Comparison of ENCODE assay signal across 8 mouse cellular contexts in the genomic region with DNA sequence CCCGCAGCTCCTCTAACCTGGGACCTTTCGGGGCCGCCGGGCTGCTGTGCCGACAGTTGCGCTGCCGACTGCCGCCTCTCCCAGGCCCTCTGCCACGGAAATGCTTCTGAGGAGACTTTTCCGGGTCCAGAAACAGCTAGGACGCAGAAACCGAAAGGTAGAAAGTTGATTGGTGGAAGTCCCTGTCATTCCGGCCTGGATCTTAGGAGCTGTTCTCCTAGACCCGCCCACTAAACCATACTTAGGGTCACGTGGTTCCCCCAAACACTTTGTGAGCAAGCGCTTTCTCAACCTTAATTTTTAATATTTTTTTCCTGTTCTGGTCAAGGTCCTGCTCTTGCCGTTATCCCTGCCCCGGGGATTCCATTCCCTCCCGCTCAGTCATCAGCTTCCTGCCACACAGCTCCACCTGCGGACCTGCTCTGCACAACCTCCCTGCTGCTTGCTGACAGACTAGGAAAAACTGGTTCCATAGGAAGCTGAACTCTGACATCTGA. TPM values are rescaled to one million over a fixed set of nuclear protein-coding genes. Genes with fewer than 3 reads are reported as not detected.
DNase-seq lines count a peak whose midpoint lies in the region; ATAC-seq and TF ChIP-seq lines count a peak whose summit lies in the region.
"Not testable (repeated sequence)": the region's sequence is repeated elsewhere in the genome, so short reads cannot be mapped to it uniquely, and the experiment has no call there.

A gene (minus strand): TSS at position 108 of the 497 bp plus-strand sequence.

- peak in 1 of 2 experiments; percentile 31; a peak in 1 of 4 replicates for TF ChIP-seq POLR2A in MEL (IDR thresholded peaks at IDR 0.05; ENCODE audit: control insufficient read depth in 1 of 2, insufficient read depth in 1 of 2, low read depth in 1 of 2, low read length in 2 of 2, poor library complexity in 1 of 2)
- 0 out of 2 replicates have a peak, but pooled peaks have one; percentile 56 for TF ChIP-seq POLR2A in cerebellum, adult 2 months (IDR thresholded peaks at IDR 0.05; ENCODE audit: borderline replicate concordance, insufficient read depth, low read length)

- not testable (repeated sequence) for H3K36me3 ChIP-seq in MEL (ENCODE audit: control insufficient read depth in 1 of 2, insufficient read depth in 2 of 2, low read length in 2 of 2); forebrain, postnatal 0 days (ENCODE audit: insufficient read depth); lung, embryonic 15.5 days

- peak within 1 kb of the TSS; percentile 69 for H3K9ac ChIP-seq in MEL (ENCODE audit: control insufficient read depth, low read depth, low read length, poor library complexity, severe bottlenecking)
- H3K9ac ChIP-seq in forebrain, postnatal 0 days, result peak within 1 kb of the TSS; percentile 72
- peak within 1 kb of the TSS; percentile 66 for H3K9ac ChIP-seq in lung, embryonic 15.5 days

- H3K27me3 ChIP-seq in MEL (ENCODE audit: control insufficient read depth in 1 of 2, insufficient read depth in 2 of 2, low read length in 2 of 2); cerebellum, adult 2 months (ENCODE audit: control insufficient read depth, insufficient read depth, low read length); forebrain, postnatal 0 days (ENCODE audit: insufficient read depth, low read length); lung, embryonic 15.5 days: not testable (repeated sequence)

- H3K27ac ChIP-seq in MEL (ENCODE audit: control insufficient read depth, low read depth, low read length), result peak within 1 kb of the TSS; percentile 46
- H3K27ac ChIP-seq in cerebellum, adult 2 months (ENCODE audit: insufficient read depth, low read length), result peak within 1 kb of the TSS; percentile 90
- H3K27ac ChIP-seq in forebrain, postnatal 0 days (ENCODE audit: low read depth, low read length), result peak within 1 kb of the TSS; percentile 59; the same call in 1 of the 2 replicates
- peak within 1 kb of the TSS; percentile 79 for H3K27ac ChIP-seq in lung, embryonic 15.5 days

- H3K4me3 ChIP-seq in MEL (ENCODE audit: control insufficient read depth in 1 of 2, insufficient read depth in 1 of 2, low read depth in 2 of 2, low read length in 2 of 2), result peak within 1 kb of the TSS; percentile 64 to 100
- peak within 1 kb of the TSS; percentile 87 for H3K4me3 ChIP-seq in cerebellum, adult 2 months (replicated peaks; ENCODE audit: insufficient read depth, low read depth, low read length)
- peak within 1 kb of the TSS; percentile 47 for H3K4me3 ChIP-seq in forebrain, postnatal 0 days (ENCODE audit: low read depth, low read length)
- peak within 1 kb of the TSS; percentile 64 for H3K4me3 ChIP-seq in lung, embryonic 15.5 days

- peak within 1 kb of the TSS; percentile 56 for H3K4me2 ChIP-seq in forebrain, postnatal 0 days (ENCODE audit: low read depth)
- peak within 1 kb of the TSS; percentile 56 for H3K4me2 ChIP-seq in lung, embryonic 15.5 days

- H3K79me2 ChIP-seq in MEL (ENCODE audit: control insufficient read depth, insufficient read depth, low read length, poor library complexity), result not testable (repeated sequence)

- peak; percentile 98 for DNase-seq in MEL (ENCODE audit: low read depth, low spot score)
- peak; percentile 86 to 95 for DNase-seq in cerebellum, adult 2 months
- DNase-seq in forebrain, postnatal 0 days, result peak; percentile 97
- DNase-seq in heart, postnatal 4 days, result peak; percentile 93
- peak; percentile 94 to 95 for DNase-seq in layer of hippocampus, adult 8-10 months (ENCODE audit: low spot score in 2 of 2)
- peak; percentile 87 for DNase-seq in ovary, adult 18-20 months (ENCODE audit: low spot score)
- peak; percentile 93 for DNase-seq in thymus, postnatal 0 days (ENCODE audit: low spot score)

- H3K4me1 ChIP-seq in MEL (ENCODE audit: control insufficient read depth in 1 of 2, insufficient read depth in 2 of 2, low read length in 2 of 2); cerebellum, adult 2 months (ENCODE audit: control insufficient read depth, insufficient read depth, low read length); forebrain, postnatal 0 days (ENCODE audit: insufficient read depth); lung, embryonic 15.5 days: not testable (repeated sequence)

- TF ChIP-seq EP300 in MEL (IDR thresholded peaks at IDR 0.05; ENCODE audit: low read depth in 1 of 2, low read length in 2 of 2), result not testable (repeated sequence)

- peak; percentile 100 for ATAC-seq in forebrain, postnatal 0 days
- peak; percentile 99 for ATAC-seq in lung, embryonic 15.5 days (ENCODE audit: borderline replicate concordance, extremely low read depth, low FRiP score, low TSS enrichment)

- not testable (repeated sequence) for TF ChIP-seq CTCF in MEL (IDR thresholded peaks at IDR 0.05 in 2 of 3, conservative IDR thresholded peaks at IDR 0.05 in 1 of 3; ENCODE audit: control insufficient read depth in 1 of 3, insufficient read depth in 1 of 3, low read depth in 2 of 3, low read length in 3 of 3, poor library complexity in 1 of 3, severe bottlenecking in 1 of 3); cerebellum, adult 2 months (IDR thresholded peaks at IDR 0.05; ENCODE audit: borderline replicate concordance, insufficient read depth, low read depth, low read length)
- TF ChIP-seq CTCF in forebrain, postnatal 0 days (IDR thresholded peaks at IDR 0.05; ENCODE audit: low read depth), result 0 out of 2 replicates have a peak, but pooled peaks have one; percentile 3

- under 1% methylated on average over 20 of the region's 20 CpGs for WGBS in cerebellum, adult 2 months
- WGBS in forebrain, postnatal 0 days, result under 1% methylated on average over 20 of the region's 20 CpGs
- under 1% methylated on average over 20 of the region's 20 CpGs for WGBS in lung, embryonic 15.5 days

- not testable (repeated sequence) for H3K9me3 ChIP-seq in MEL (replicated peaks; ENCODE audit: insufficient read depth, low read length); forebrain, postnatal 0 days (ENCODE audit: low read length); lung, embryonic 15.5 days

- TF ChIP-seq RAD21 in MEL (IDR thresholded peaks at IDR 0.05; ENCODE audit: low read depth, low read length), result not testable (repeated sequence)

TF ChIP-seq in MEL, 35 proteins besides CTCF, POLR2A, EP300 and RAD21:
- peak; percentile 66 for TF ChIP-seq TBP (IDR thresholded peaks at IDR 0.05; ENCODE audit: low read depth, low read length)
- TF ChIP-seq MAX (IDR thresholded peaks at IDR 0.05; ENCODE audit: low read length), result peak; percentile 83
- peak; percentile 48; the same call in 1 of the 2 replicates for TF ChIP-seq MXI1 (IDR thresholded peaks at IDR 0.05; ENCODE audit: low read depth, low read length)
- peak in 1 of 2 experiments; percentile 75; a peak in 2 of 4 replicates for TF ChIP-seq USF2 (IDR thresholded peaks at IDR 0.05; ENCODE audit: borderline replicate concordance in 1 of 2, insufficient read depth in 1 of 2, low read depth in 1 of 2, low read length in 2 of 2)
- TF ChIP-seq NRF1 (IDR thresholded peaks at IDR 0.05; ENCODE audit: insufficient read depth, low read depth, low read length, poor library complexity, severe bottlenecking), result 0 out of 2 replicates have a peak, but pooled peaks have one; percentile 5
- 0 out of 2 replicates have a peak, but pooled peaks have one; percentile 27 for TF ChIP-seq NELFE (IDR thresholded peaks at IDR 0.05; ENCODE audit: low read depth, low read length)
- peak; percentile 88 for TF ChIP-seq USF1 (IDR thresholded peaks at IDR 0.05; ENCODE audit: low read depth, low read length)
TF ChIP-seq in MEL: peak in this region for 7; not testable (repeated sequence) for 28.

RNA-seq across cellular contexts. Expression of the gene that starts here (rescaled TPM):
- 6.0 and 7.0 TPM in 2 replicates for total RNA-seq in MEL (2012; rRNA removed)
- 1 to 10 TPM in 1 of 2 experiments, not detected in 1; 4.1 TPM for polyA plus RNA-seq in MEL (2012; ENCODE audit: insufficient read depth in 1 of 2, insufficient read length in 2 of 2, low read depth in 1 of 2, low replicate concordance in 2 of 2, missing spikeins in 1 of 2)
- polyA plus RNA-seq in cerebellum, adult 2 months (2012; rRNA removed), result 8.1 TPM in 2 replicates
- total RNA-seq in forebrain, postnatal 0 days (2014; rRNA removed), result 12.8 and 17.9 TPM in 2 replicates
- 8.6 and 11.0 TPM in 2 replicates for polyA plus RNA-seq in forebrain, postnatal 0 days (2015; fragmentation: Nextera tagmentation; extraction: Ambion mirVana)
- 1 to 10 TPM; 8.0 to 8.8 TPM for total RNA-seq in heart, postnatal 4 days (2021)
- total RNA-seq in layer of hippocampus, adult 8-10 months (2022), result 10 to 100 TPM; 10.9 to 12.7 (median 11.5) TPM
- 12.1 and 12.3 TPM in 2 replicates for polyA plus RNA-seq in lung, embryonic 15.5 days (2015; fragmentation: Nextera tagmentation; extraction: Ambion mirVana)
- polyA plus RNA-seq in thymus, postnatal 0 days (2015; fragmentation: Nextera tagmentation; extraction: Ambion mirVana), result 12.4 and 13.6 TPM in 2 replicates

Comparison
In these comparisons a context has a peak if more than half of its experiments do, and no peak if none do; other contexts are left out.
1. Peak in every context shown above with its lines: DNase-seq, ATAC-seq, H3K4me3 ChIP-seq and H3K27ac ChIP-seq.